Mouse (Mus musculus) neural tube, embryonic 12.5 days (tissue): Measurements from ENCODE around the gene 9330161L09Rik. TPM values are rescaled to one million over a fixed set of nuclear protein-coding genes. Genes with fewer than 3 reads are reported as not detected.

ENCODE experiments used
- ATAC-seq: fragments of 200-750 bp; cut with Nextera tagmentation; 2 replicates; pipeline ENCODE4 v1.8.0; 2017; ENCODE audit warnings: low read depth, mild to moderate bottlenecking, moderate TSS enrichment, moderate library complexity; ENCODE audit not compliant: low FRiP score
- H3K27ac ChIP-seq: fragments of 300-500 bp; sonication (generic); 2 replicates; pipeline ENCODE4 v1.5.1; 2016
- H3K27me3 ChIP-seq: fragments of 300-500 bp; sonication (generic); replicated peaks from 2 replicates; pipeline ENCODE4 v1.6.1; 2016; ENCODE audit warnings: mild to moderate bottlenecking
- H3K36me3 ChIP-seq: fragments of 300-500 bp; sonication (generic); 2 replicates; pipeline ENCODE4 v1.6.1; 2016; ENCODE audit warnings: mild to moderate bottlenecking
- H3K4me1 ChIP-seq: fragments of 300-500 bp; sonication (generic); 2 replicates; pipeline ENCODE4 v1.6.1; 2016
- H3K4me2 ChIP-seq: fragments of 300-500 bp; sonication (generic); replicated peaks from 2 replicates; pipeline ENCODE4 v1.6.1; 2016; ENCODE audit warnings: mild to moderate bottlenecking
- H3K4me3 ChIP-seq: fragments of 300-500 bp; sonication (generic); 2 replicates; pipeline ENCODE4 v1.5.1; 2016
- H3K9ac ChIP-seq: fragments of 300-500 bp; sonication (generic); 2 replicates; pipeline ENCODE4 v1.6.1; 2016; ENCODE audit warnings: mild to moderate bottlenecking
- H3K9me3 ChIP-seq: fragments of 300-500 bp; sonication (generic); 2 replicates; pipeline ENCODE4 v1.6.1; 2016; ENCODE audit warnings: mild to moderate bottlenecking
- WGBS: fragments of 180-500 bp; shearing (Covaris S2); methylation state at CpG from one replicate; pipeline ENCODE4 v1.1.7; 2016; 5-methylcytosine and 5-hydroxymethylcytosine counted together
- polyA plus RNA-seq: library from polyadenylated mRNA; unstranded; fragments of >200 nt; fragmentation: Nextera tagmentation; extraction: Ambion mirVana; gene quantifications from 2 replicates; pipeline ENCODE4 v1.2.1, GENCODE M21; 2016

The 9330161L09Rik gene
- polyA plus RNA-seq, 1 experiment from 2014 or later: 0.79 TPM

GRCm38 (mm10) chr12:103425729-103426470 lies 18.3 kb upstream of the 9330161L09Rik start, which contains the start of gene Ddx24:
Ddx24 (minus strand) TSS chr12:103425830.
- H3K4me3 ChIP-seq: peak within 1 kb of the TSS; percentile 96
- peaks cover 29% of the 10 kb centered on the region for H3K4me1 ChIP-seq
- H3K9me3 ChIP-seq: no peaks in the 10 kb centered on the region
- peaks cover 15% of the 10 kb centered on the region for H3K36me3 ChIP-seq
- H3K9ac ChIP-seq: peak within 1 kb of the TSS; percentile 89
- H3K4me2 ChIP-seq: peak within 1 kb of the TSS; percentile 87
- no peak within 1 kb of the TSS for H3K27ac ChIP-seq
- 1% methylated on average over 33 of the region's 33 CpGs for WGBS
- peak; percentile 100 for ATAC-seq
- H3K27me3 ChIP-seq: no peaks in the 10 kb centered on the region

GRCm38 (mm10) chr12:103425016-103425728 lies 17.6 kb upstream of the 9330161L09Rik start:
- WGBS: 10% methylated on average over 33 of the region's 33 CpGs

GRCm38 (mm10) chr12:103408144-103408543 lies 524 bp upstream of the 9330161L09Rik start:
- no peaks in the 10 kb centered on the region for H3K4me1 ChIP-seq
- no peak overlapping the region for H3K4me3 ChIP-seq
- no peaks in the 10 kb centered on the region for H3K9me3 ChIP-seq
- no peak for ATAC-seq
- whole genome bisulfite sequencing: 95% methylated on average over 10 of the region's 10 CpGs
- H3K27ac ChIP-seq: no peak overlapping the region
- no peak overlapping the region for H3K9ac ChIP-seq
- no peaks in the 10 kb centered on the region for H3K27me3 ChIP-seq
- no peak overlapping the region for H3K4me2 ChIP-seq
- H3K36me3 ChIP-seq: peaks cover 94% of the 10 kb centered on the region

More at GRCm38 (mm10) chr12:103425016-103425728, 17.6 kb upstream of the 9330161L09Rik start:
- H3K36me3 ChIP-seq: peaks cover 15% of the 10 kb centered on the region
- no peaks in the 10 kb centered on the region for H3K27me3 ChIP-seq
- peak overlapping the region; percentile 96 for H3K4me3 ChIP-seq
- H3K27ac ChIP-seq: no peak overlapping the region
- no peak; the same call in 1 of the 2 replicates for ATAC-seq
- H3K4me1 ChIP-seq: peaks cover 29% of the 10 kb centered on the region
- H3K9ac ChIP-seq: peak overlapping the region; percentile 89
- peak overlapping the region; percentile 87 for H3K4me2 ChIP-seq
- H3K9me3 ChIP-seq: no peaks in the 10 kb centered on the region

GRCm38 (mm10) chr12:103404131-103404530 lies 3.5 kb downstream of the 9330161L09Rik start:
- no peaks in the 10 kb centered on the region for H3K27me3 ChIP-seq
- WGBS: 89% methylated on average over 18 of the region's 18 CpGs
- H3K9ac ChIP-seq: no peak overlapping the region
- H3K36me3 ChIP-seq: peaks cover 68% of the 10 kb centered on the region
- no peak for ATAC-seq
- no peak overlapping the region for H3K4me3 ChIP-seq
- no peak overlapping the region for H3K27ac ChIP-seq
- no peaks in the 10 kb centered on the region for H3K4me1 ChIP-seq
- no peaks in the 10 kb centered on the region for H3K9me3 ChIP-seq
- no peak overlapping the region for H3K4me2 ChIP-seq

- WGBS: 86% methylated on average over 7 of the region's 7 CpGs
- Histone ChIP-seq H3K4me2 (no peak overlapping the region), H3K9me3 (no peaks in the 10 kb centered on the region), H3K36me3 (peaks cover 9% of the 10 kb centered on the region), H3K9ac (no peak overlapping the region), H3K4me1 (no peaks in the 10 kb centered on the region), H3K4me3 (no peak overlapping the region), H3K27ac (no peak overlapping the region), H3K27me3 (no peaks in the 10 kb centered on the region)
- no peak for ATAC-seq
These were observed 10.9 kb downstream of the 9330161L09Rik start for GRCm38 (mm10) chr12:103396751-103397150.

- no peaks in the 10 kb centered on the region for H3K9me3 ChIP-seq
- no peak overlapping the region for H3K9ac ChIP-seq
- 83% methylated on average over 12 of the region's 12 CpGs for WGBS
- no peaks in the 10 kb centered on the region for H3K27me3 ChIP-seq
- H3K27ac ChIP-seq: no peak overlapping the region
- H3K4me1 ChIP-seq: no peaks in the 10 kb centered on the region
- H3K4me2 ChIP-seq: no peak overlapping the region
- ATAC-seq: no peak
- peaks cover 5% of the 10 kb centered on the region; the same call in 1 of the 2 replicates for H3K36me3 ChIP-seq
- no peak overlapping the region for H3K4me3 ChIP-seq
These were observed 11.9 kb downstream of the 9330161L09Rik start for GRCm38 (mm10) chr12:103395486-103396275.

GRCm38 (mm10) chr12:103393528-103393927 lies 14.1 kb downstream of the 9330161L09Rik start:
- peaks cover 14% of the 10 kb centered on the region for H3K4me1 ChIP-seq
- H3K36me3 ChIP-seq: peaks cover 5% of the 10 kb centered on the region; the same call in 1 of the 2 replicates
- no peaks in the 10 kb centered on the region for H3K9me3 ChIP-seq
- H3K27ac ChIP-seq: no peak overlapping the region
- ATAC-seq: no peak
- H3K4me3 ChIP-seq: no peak overlapping the region
- no peak overlapping the region for H3K9ac ChIP-seq
- 59% methylated on average over 6 of the region's 6 CpGs for WGBS
- H3K27me3 ChIP-seq: no peaks in the 10 kb centered on the region
- no peak overlapping the region for H3K4me2 ChIP-seq

GRCm38 (mm10) chr12:103391098-103391497 lies 16.5 kb downstream of the 9330161L09Rik start:
- peaks cover 5% of the 10 kb centered on the region; the same call in 1 of the 2 replicates for H3K36me3 ChIP-seq
- 89% methylated on average over 7 of the region's 7 CpGs for WGBS
- H3K27me3 ChIP-seq: no peaks in the 10 kb centered on the region
- H3K27ac ChIP-seq: no peak overlapping the region
- no peak overlapping the region for H3K4me2 ChIP-seq
- H3K9ac ChIP-seq: no peak overlapping the region
- ATAC-seq: no peak
- H3K4me1 ChIP-seq: peaks cover 14% of the 10 kb centered on the region
- H3K4me3 ChIP-seq: no peak overlapping the region
- no peaks in the 10 kb centered on the region for H3K9me3 ChIP-seq

- Histone ChIP-seq H3K27me3 (no peaks in the 10 kb centered on the region), H3K9ac (no peak overlapping the region), H3K9me3 (no peaks in the 10 kb centered on the region), H3K4me1 (peaks cover 14% of the 10 kb centered on the region), H3K4me3 (no peak overlapping the region), H3K4me2 (peak overlapping the region; percentile 84; the same call in 1 of the 2 replicates), H3K36me3 (peaks cover 5% of the 10 kb centered on the region; the same call in 1 of the 2 replicates), H3K27ac (no peak overlapping the region)
- ATAC-seq: no peak
- WGBS: 88% methylated on average over 4 of the region's 4 CpGs
These were observed 17.6 kb downstream of the 9330161L09Rik start for GRCm38 (mm10) chr12:103389982-103390381.

- Histone ChIP-seq H3K9ac (peak overlapping the region; percentile 90), H3K4me1 (peaks cover 14% of the 10 kb centered on the region), H3K9me3 (no peaks in the 10 kb centered on the region), H3K4me3 (peak overlapping the region; percentile 81), H3K27ac (no peak overlapping the region), H3K4me2 (peak overlapping the region; percentile 84), H3K36me3 (peaks cover 5% of the 10 kb centered on the region; the same call in 1 of the 2 replicates), H3K27me3 (no peaks in the 10 kb centered on the region)
- no peak for ATAC-seq
- WGBS: 74% methylated on average over 2 of the region's 2 CpGs
These were observed 18.3 kb downstream of the 9330161L09Rik start for GRCm38 (mm10) chr12:103389348-103389727.

GRCm38 (mm10) chr12:103388505-103389347 lies 18.9 kb downstream of the 9330161L09Rik start, which contains the start of gene Otub2:
Otub2 (plus strand) TSS chr12:103388682.
- Histone ChIP-seq H3K27ac (no peak within 1 kb of the TSS; the same call in 1 of the 2 replicates), H3K4me1 (peaks cover 14% of the 10 kb centered on the region), H3K9me3 (no peaks in the 10 kb centered on the region), H3K27me3 (no peaks in the 10 kb centered on the region), H3K36me3 (peaks cover 5% of the 10 kb centered on the region; the same call in 1 of the 2 replicates), H3K4me3 (peak within 1 kb of the TSS; percentile 81), H3K4me2 (peak within 1 kb of the TSS; percentile 84), H3K9ac (peak within 1 kb of the TSS; percentile 90)
- WGBS: under 1% methylated on average over 58 of the region's 58 CpGs
- peak; percentile 99 for ATAC-seq
